Mouse (Mus musculus) urinary bladder, postnatal 36 days (tissue): ENCODE measurements around the gene Abl2.
A peak's percentile ranks its signal among the peaks of the same experiment; 100 is the strongest.

Source experiments
- DNase-seq, 2 experiments: peaks; one replicate each; pipeline ENCODE4 v3.0.0; 2022; ENCODE audit warnings: low spot score in 2 of 2, mixed read lengths in 1 of 2

The Abl2 gene

GRCm38 (mm10) chr1:156669208-156669983 is 110.8 kb downstream of the Abl2 start:
- DNase-seq: no peak

GRCm38 (mm10) chr1:156671921-156672320 is 113.3 kb downstream of the Abl2 start:
- no peak for DNase-seq

- DNase-seq: no peak
Observed at GRCm38 (mm10) chr1:156672720-156673475, 114.3 kb downstream of the Abl2 start.

GRCm38 (mm10) chr1:156673476-156674194 is 115.0 kb downstream of the Abl2 start:
- no peak for DNase-seq

- peak; percentile 67 to 85 for DNase-seq
Observed at GRCm38 (mm10) chr1:156674195-156675000, 115.8 kb downstream of the Abl2 start, which contains the start of gene Tor3a. Gene Tor3a (minus strand): TSS chr1:156674356.

- peak in 1 of 2 experiments; percentile 61 for DNase-seq
Observed at GRCm38 (mm10) chr1:156676171-156676570, 117.6 kb downstream of the Abl2 start.

GRCm38 (mm10) chr1:156676596-156676995 is 118.0 kb downstream of the Abl2 start:
- no peak for DNase-seq

GRCm38 (mm10) chr1:156677230-156677629 is 118.6 kb downstream of the Abl2 start:
- DNase-seq: no peak

GRCm38 (mm10) chr1:156679599-156679998 is 121.0 kb downstream of the Abl2 start:
- no peak for DNase-seq

- no peak for DNase-seq
Observed at GRCm38 (mm10) chr1:156686025-156686661, 127.6 kb downstream of the Abl2 start.
